Mouse (Mus musculus) liver, adult (tissue): ENCODE measurements around the gene Grid2.

Source experiments
- GATA4 ChIP-seq: IDR thresholded peaks from 2 replicates; pipeline ENCODE4 v1.6.1; 2014; ENCODE audit warnings: mild to moderate bottlenecking, low read length; ENCODE audit not compliant: insufficient replicate concordance

The Grid2 gene

GRCm38 (mm10) chr6:63255826-63256555 is at the start of gene Grid2:
Gene Grid2, plus strand, starts transcription at chr6:63255876.
- TF ChIP-seq GATA4 = no peak

GRCm38 (mm10) chr6:63250738-63251137 is 4.9 kb upstream of the Grid2 start:
- TF ChIP-seq GATA4 = no peak

GRCm38 (mm10) chr6:63256556-63257405 is 1.1 kb downstream of the Grid2 start:
- no peak for TF ChIP-seq GATA4

- TF ChIP-seq GATA4 = no peak
These were observed 1.8 kb downstream of the Grid2 start for GRCm38 (mm10) chr6:63257406-63257845.

- TF ChIP-seq GATA4 = no peak
These were observed 2.2 kb downstream of the Grid2 start for GRCm38 (mm10) chr6:63257876-63258275.

GRCm38 (mm10) chr6:63259764-63260163 is 4.1 kb downstream of the Grid2 start:
- TF ChIP-seq GATA4 = no peak

- TF ChIP-seq GATA4 = no peak
These were observed 28.7 kb downstream of the Grid2 start for GRCm38 (mm10) chr6:63284419-63284818.

GRCm38 (mm10) chr6:63342438-63343004 is 86.8 kb downstream of the Grid2 start:
- no peak for TF ChIP-seq GATA4

GRCm38 (mm10) chr6:63347015-63347414 is 91.3 kb downstream of the Grid2 start:
- TF ChIP-seq GATA4 = no peak

- TF ChIP-seq GATA4 = no peak
These were observed 125.5 kb downstream of the Grid2 start for GRCm38 (mm10) chr6:63381061-63381611.

- TF ChIP-seq GATA4 = no peak
These were observed 146.0 kb downstream of the Grid2 start for GRCm38 (mm10) chr6:63401698-63402097.

- no peak for TF ChIP-seq GATA4
These were observed 161.9 kb downstream of the Grid2 start for GRCm38 (mm10) chr6:63417534-63417933.

GRCm38 (mm10) chr6:63432751-63433150 is 177.1 kb downstream of the Grid2 start:
- no peak for TF ChIP-seq GATA4

GRCm38 (mm10) chr6:63448175-63448574 is 192.5 kb downstream of the Grid2 start:
- TF ChIP-seq GATA4 = no peak

GRCm38 (mm10) chr6:63482141-63482540 is 226.5 kb downstream of the Grid2 start:
- no peak for TF ChIP-seq GATA4
